Mouse (Mus musculus) liver, adult 2 months (tissue): ENCODE measurements around the gene Gm20388.

ENCODE experiments used
- CTCF ChIP-seq: fragments of 200-500 bp; IDR thresholded peaks from 2 replicates; pipeline ENCODE4 v1.5.1; 2011; ENCODE audit warnings: low read depth, low read length, control low read depth
- POLR2A ChIP-seq: fragments of 200-500 bp; IDR thresholded peaks from 2 replicates; pipeline ENCODE4 v1.6.1; 2011; ENCODE audit warnings: low read length, control low read depth; ENCODE audit not compliant: insufficient read depth; ENCODE audit errors: extremely low read depth

GRCm38 (mm10) chr8:120535452-120536305, 625.0 kb downstream of the Gm20388 start:
- TF ChIP-seq CTCF, result no peak
- TF ChIP-seq POLR2A, result no peak
